Mouse (Mus musculus) cortical plate, adult 2 months (tissue): ENCODE results near the gene Bicc1. TPM values are rescaled to one million over a fixed set of nuclear protein-coding genes. Genes with fewer than 3 reads are reported as not detected.

ENCODE experiments used
- H3K27ac ChIP-seq: fragments of 200-500 bp; 2 replicates; pipeline ENCODE4 v1.5.1; 2012; ENCODE audit warnings: low read length, control low read depth, inconsistent platforms; ENCODE audit not compliant: insufficient read depth
- H3K4me1 ChIP-seq: fragments of 200-500 bp; 2 replicates; pipeline ENCODE4 v1.6.1; 2011; ENCODE audit warnings: low read length; ENCODE audit not compliant: control insufficient read depth, insufficient read depth
- H3K4me3 ChIP-seq: fragments of 200-500 bp; 2 replicates; pipeline ENCODE4 v1.5.1; 2011; ENCODE audit warnings: mild to moderate bottlenecking, low read length, control low read depth; ENCODE audit not compliant: insufficient read depth
- CTCF ChIP-seq: fragments of 200-500 bp; IDR thresholded peaks from 2 replicates; pipeline ENCODE4 v1.5.1; 2011; ENCODE audit warnings: mild to moderate bottlenecking, control low read depth, low read length; ENCODE audit not compliant: insufficient read depth; ENCODE audit errors: extremely low read depth
- POLR2A ChIP-seq: fragments of 200-500 bp; IDR thresholded peaks from 2 replicates; pipeline ENCODE4 v1.6.1; 2011; ENCODE audit warnings: mild to moderate bottlenecking, low read length, control low read depth; ENCODE audit not compliant: insufficient read depth; ENCODE audit errors: extremely low read depth
- polyA plus RNA-seq: library from polyadenylated mRNA; depleted of rRNA; stranded (reverse); fragments of >200 nt; gene quantifications from 2 replicates; pipeline ENCODE4 v1.2.3, GENCODE M21; 2012; rRNA removed

Bicc1 gene
- polyA plus RNA-seq, 1 experiment = 4.1 TPM

- no peaks in the 10 kb centered on the region for H3K4me1 ChIP-seq
- no peak overlapping the region for H3K27ac ChIP-seq
- TF ChIP-seq POLR2A (no peak), CTCF (no peak)
- H3K4me3 ChIP-seq = no peak overlapping the region
Observed at GRCm38 (mm10) chr10:70874994-70875538, 284.4 kb downstream of the Bicc1 start.

Other genes starting within 250 kb of the Bicc1 start
- gene Tfam, start 78.6 kb upstream of the Bicc1 start, polyA plus RNA-seq = 19.4 and 20.0 TPM in 2 replicates
- 104 TPM in 2 replicates for gene Ube2d1, start 125.6 kb upstream of the Bicc1 start, polyA plus RNA-seq
- 172 and 178 TPM in 2 replicates for gene Cisd1, start 185.3 kb upstream of the Bicc1 start, polyA plus RNA-seq
- 15.3 and 16.3 TPM in 2 replicates for gene Ipmk, start 188.1 kb upstream of the Bicc1 start, polyA plus RNA-seq